Mouse (Mus musculus) CH12.LX (cell line): ENCODE measurements around the gene Chaf1a.

Source experiments
- CTCF ChIP-seq, 2 experiments: IDR thresholded peaks in 1 of 2; conservative IDR thresholded peaks in 1 of 2; 2 replicates each; pipeline ENCODE4 v1.5.1; 2011 to 2012; ENCODE audit warnings: low read depth in 2 of 2, low read length in 2 of 2, improper control_type of control experiment in 1 of 2, inconsistent platforms in 1 of 2, mild to moderate bottlenecking in 1 of 2, moderate library complexity in 1 of 2
- EP300 ChIP-seq: IDR thresholded peaks from 2 replicates; pipeline ENCODE4 v1.6.1; 2011; ENCODE audit warnings: low read length, improper control_type of control experiment
- IRF4 ChIP-seq: IDR thresholded peaks from 2 replicates; pipeline ENCODE4 v1.6.1; 2014; ENCODE audit warnings: low read depth, mild to moderate bottlenecking, inconsistent platforms, low read length, improper control_type of control experiment
- MAFK ChIP-seq: IDR thresholded peaks from 2 replicates; pipeline ENCODE4 v1.6.1; 2011; ENCODE audit warnings: low read length, improper control_type of control experiment; ENCODE audit not compliant: insufficient replicate concordance
- MEF2A ChIP-seq: IDR thresholded peaks from 2 replicates; pipeline ENCODE4 v1.6.1; 2014; ENCODE audit warnings: low read depth, mild to moderate bottlenecking, inconsistent platforms, low read length, improper control_type of control experiment, borderline replicate concordance
- NRF1 ChIP-seq: IDR thresholded peaks from 2 replicates; pipeline ENCODE4 v1.6.1; 2014; ENCODE audit warnings: low read depth, mild to moderate bottlenecking, inconsistent platforms, low read length, improper control_type of control experiment, moderate library complexity
- POLR2A ChIP-seq: IDR thresholded peaks from 2 replicates; pipeline ENCODE4 v1.6.1; 2011; ENCODE audit warnings: low read depth, mild to moderate bottlenecking, improper control_type of control experiment, low read length
- UBTF ChIP-seq: IDR thresholded peaks from 2 replicates; pipeline ENCODE4 v1.6.1; 2012; ENCODE audit warnings: low read depth, mild to moderate bottlenecking, inconsistent platforms, low read length, improper control_type of control experiment, moderate library complexity
- ZMIZ1 ChIP-seq: IDR thresholded peaks from 2 replicates; pipeline ENCODE4 v1.6.1; 2012; ENCODE audit warnings: low read depth, mild to moderate bottlenecking, inconsistent platforms, low read length, improper control_type of control experiment

DNA sequence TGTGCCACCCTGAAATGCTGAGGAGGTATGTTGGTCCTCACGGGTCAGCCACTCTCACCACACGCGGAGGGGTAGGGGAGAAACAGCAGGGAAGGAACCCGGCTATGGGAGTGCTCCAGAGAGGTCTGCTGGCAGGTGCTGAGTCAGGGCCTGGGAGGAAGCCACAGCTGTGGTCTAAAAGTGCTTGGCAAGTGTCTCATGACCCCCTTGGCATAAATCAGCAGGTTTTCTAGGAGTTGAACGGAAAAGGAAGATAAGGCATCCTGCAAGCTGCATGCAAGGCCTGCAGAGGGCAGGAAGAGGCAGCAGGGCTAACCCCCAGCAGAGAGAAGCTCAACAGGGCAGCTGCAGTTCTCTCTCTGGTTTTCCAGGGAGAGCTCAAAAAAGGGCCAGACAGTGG, 9.3 kb upstream of the Chaf1a start:
- TF ChIP-seq POLR2A (no peak), CTCF (conservative IDR thresholded peaks at IDR 0.05 in 1 of 2, IDR thresholded peaks at IDR 0.05 in 1 of 2; ENCODE audit: low read depth in 2 of 2, low read length in 2 of 2) (no peak), UBTF (no peak), NRF1 (no peak), ZMIZ1 (no peak), EP300 (no peak), MAFK (no peak), IRF4 (no peak), MEF2A (no peak)
